In the genomic region with DNA sequence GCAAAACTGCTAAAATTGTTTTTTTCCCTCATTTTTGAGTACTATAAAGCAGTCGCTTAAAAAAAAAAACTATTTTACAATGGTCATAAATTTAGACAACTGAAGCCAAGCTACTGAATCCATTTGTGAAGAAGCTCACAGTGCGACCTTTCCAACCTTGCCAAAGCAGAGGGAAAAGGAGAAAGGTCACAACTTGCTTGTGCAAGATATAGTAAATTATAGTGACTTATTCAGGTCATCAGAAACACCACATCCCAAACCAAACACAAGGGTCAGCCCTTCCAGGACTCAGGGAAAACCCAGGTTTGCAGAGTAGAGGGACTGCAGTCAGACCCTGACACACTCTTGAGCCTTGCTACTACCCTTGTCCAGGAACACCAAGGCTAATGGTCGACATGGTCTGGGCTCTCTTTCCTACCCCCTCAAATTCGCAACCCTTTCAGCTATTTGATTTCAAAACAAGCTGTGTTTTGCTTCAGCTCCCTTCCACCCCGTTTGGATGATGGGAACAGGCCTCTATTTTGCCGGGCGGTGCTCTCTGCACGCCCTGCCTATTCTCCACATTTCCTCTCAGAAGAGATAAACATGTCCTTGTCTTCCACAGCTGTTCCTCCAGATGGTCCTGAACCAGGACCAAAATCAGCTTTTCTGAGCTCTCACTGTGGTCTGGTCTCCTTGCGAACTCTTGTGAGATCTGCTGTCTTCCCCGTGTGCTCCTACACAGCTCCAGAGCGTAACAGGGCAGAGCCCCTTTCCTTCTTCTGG, we compare ENCODE assay signal across 8 mouse cellular contexts.
DNase-seq lines count a peak whose midpoint lies in the region; ATAC-seq and TF ChIP-seq lines count a peak whose summit lies in the region.

No protein-coding gene starts in this region.

- no peaks in the 10 kb centered on the region for H3K9me3 ChIP-seq in heart, embryonic 13.5 days
- no peaks in the 10 kb centered on the region for H3K9me3 ChIP-seq in forebrain, embryonic 15.5 days

- no peaks in the 10 kb centered on the region for H3K36me3 ChIP-seq in heart, embryonic 13.5 days
- H3K36me3 ChIP-seq in forebrain, embryonic 15.5 days, result no peaks in the 10 kb centered on the region

- H3K27ac ChIP-seq in gastrocnemius, adult 2 months, result peak overlapping the region; percentile 20; the same call in 1 of the 2 replicates
- 0 out of 2 replicates have a peak overlapping the region, but pooled peaks have one; percentile 20 for H3K27ac ChIP-seq in heart, embryonic 13.5 days (replicated peaks)
- no peak overlapping the region for H3K27ac ChIP-seq in forebrain, embryonic 15.5 days (replicated peaks)

- no peaks in the 10 kb centered on the region for H3K27me3 ChIP-seq in heart, embryonic 13.5 days (replicated peaks)
- no peaks in the 10 kb centered on the region for H3K27me3 ChIP-seq in forebrain, embryonic 15.5 days

- TF ChIP-seq CTCF in gastrocnemius, adult 2 months (IDR thresholded peaks at IDR 0.05), result no peak

- no peak for ATAC-seq in heart, embryonic 13.5 days (ENCODE audit: extremely low read depth, insufficient number of reproducible peaks, low FRiP score, low TSS enrichment)
- ATAC-seq in forebrain, embryonic 15.5 days (replicated peaks), result no peak

- no peak overlapping the region for H3K9ac ChIP-seq in heart, embryonic 13.5 days
- H3K9ac ChIP-seq in forebrain, embryonic 15.5 days (replicated peaks), result no peak overlapping the region

- no peak overlapping the region for H3K4me2 ChIP-seq in heart, embryonic 13.5 days
- no peak overlapping the region for H3K4me2 ChIP-seq in forebrain, embryonic 15.5 days (replicated peaks)

- intact Hi-C loops in gastrocnemius, adult 2 months (cut with DNase I), result no loop called here
- intact Hi-C loops in gastrocnemius, postnatal 14 days (cut with DNase I; ENCODE audit: low total_unique reads), result no loop called here

- no peak overlapping the region for H3K4me3 ChIP-seq in gastrocnemius, adult 2 months
- no peak overlapping the region for H3K4me3 ChIP-seq in heart, embryonic 13.5 days
- no peak overlapping the region for H3K4me3 ChIP-seq in forebrain, embryonic 15.5 days

- peak; percentile 26 for DNase-seq in gastrocnemius, adult 2 months
- no peak for DNase-seq in gastrocnemius, postnatal 14 days
- peak; percentile 13 to 49 for DNase-seq in kidney, postnatal 36 days
- DNase-seq in lung, postnatal 36 days, result peak; percentile 30
- DNase-seq in MN1 (ENCODE audit: low spot score), result no peak
- DNase-seq in cerebellum, adult 9-10 months, result no peak

- WGBS in heart, embryonic 13.5 days, result 58% methylated on average over 11 of the region's 11 CpGs
- WGBS in forebrain, embryonic 15.5 days, result 68% methylated on average over 11 of the region's 11 CpGs

- peaks cover 9% of the 10 kb centered on the region for H3K4me1 ChIP-seq in heart, embryonic 13.5 days
- peaks cover 4% of the 10 kb centered on the region; the same call in 1 of the 2 replicates for H3K4me1 ChIP-seq in forebrain, embryonic 15.5 days

Comparison
In these comparisons a context has a peak if more than half of its experiments do, and no peak if none do; other contexts are left out.
1. DNase-seq: peak in gastrocnemius, adult 2 months (single experiment), kidney, postnatal 36 days (2 of 2) and lung, postnatal 36 days (single experiment); none in gastrocnemius, postnatal 14 days (single experiment), MN1 (single experiment) and cerebellum, adult 9-10 months (single experiment).